Mouse (Mus musculus): ENCODE measurements at regions not wholly inside any gene's neighbourhood (a gene's known extent, or its start where the extent isn't known, plus 50 kb on each side); places are given as distances from the start of the nearest gene placed in this dataset.

GRCm38 (mm10) chr4:54324851-54325250 lies 499.0 kb downstream of the Tmem38b start:
- Histone ChIP-seq H3K4me3 (ENCODE audit: control insufficient read depth in 1 of 2, insufficient read depth in 1 of 2, low read depth in 2 of 2, low read length in 2 of 2) (no peak overlapping the region), H3K4me1 (ENCODE audit: control insufficient read depth in 1 of 2, insufficient read depth in 2 of 2, low read length in 2 of 2) (no peaks in the 10 kb centered on the region)
- TF ChIP-seq MEF2A (IDR thresholded peaks at IDR 0.05; ENCODE audit: extremely low read depth, insufficient replicate concordance, low read depth, low read length, poor library complexity, severe bottlenecking) (no peak), SIN3A (IDR thresholded peaks at IDR 0.05; ENCODE audit: low read length) (no peak), ZNF384 (IDR thresholded peaks at IDR 0.05; ENCODE audit: low read depth, low read length) (no peak), E2F4 (IDR thresholded peaks at IDR 0.05; ENCODE audit: borderline replicate concordance, low read depth, low read length) (no peak), EP300 (IDR thresholded peaks at IDR 0.05; ENCODE audit: low read depth in 1 of 2, low read length in 2 of 2) (no peak), SMC3 (IDR thresholded peaks at IDR 0.05; ENCODE audit: low read depth, low read length) (no peak), GATA1 (IDR thresholded peaks at IDR 0.05; ENCODE audit: low read depth, low read length) (no peak), BHLHE40 (IDR thresholded peaks at IDR 0.05; ENCODE audit: borderline replicate concordance, low read depth, low read length) (no peak), ZC3H11A (IDR thresholded peaks at IDR 0.05; ENCODE audit: low read depth, low read length) (no peak), POLR2AphosphoS5 (IDR thresholded peaks at IDR 0.05; ENCODE audit: borderline replicate concordance, low read depth, low read length) (no peak), NELFE (IDR thresholded peaks at IDR 0.05; ENCODE audit: low read depth, low read length) (no peak), NRF1 (IDR thresholded peaks at IDR 0.05; ENCODE audit: insufficient read depth, low read depth, low read length, poor library complexity, severe bottlenecking) (no peak)

GRCm38 (mm10) chr4:54328273-54328672 lies 502.4 kb downstream of the Tmem38b start:
- Histone ChIP-seq H3K79me2 (ENCODE audit: control insufficient read depth, insufficient read depth, low read length, poor library complexity) (no peaks in the 10 kb centered on the region), H3K27me3 (ENCODE audit: control insufficient read depth in 1 of 2, insufficient read depth in 2 of 2, low read length in 2 of 2) (no peaks in the 10 kb centered on the region), H3K9me3 (replicated peaks; ENCODE audit: insufficient read depth, low read length) (no peaks in the 10 kb centered on the region), H3K4me3 (ENCODE audit: control insufficient read depth in 1 of 2, insufficient read depth in 1 of 2, low read depth in 2 of 2, low read length in 2 of 2) (no peak overlapping the region), H3K9ac (ENCODE audit: control insufficient read depth, low read depth, low read length, poor library complexity, severe bottlenecking) (no peak overlapping the region), H3K36me3 (ENCODE audit: control insufficient read depth in 1 of 2, insufficient read depth in 2 of 2, low read length in 2 of 2) (no peaks in the 10 kb centered on the region), H3K4me1 (ENCODE audit: control insufficient read depth in 1 of 2, insufficient read depth in 2 of 2, low read length in 2 of 2) (no peaks in the 10 kb centered on the region), H3K27ac (ENCODE audit: control insufficient read depth, low read depth, low read length) (no peak overlapping the region)
- no peak for TF ChIP-seq GATA1 (IDR thresholded peaks at IDR 0.05; ENCODE audit: low read depth, low read length)
- TF ChIP-seq ZNF384 (IDR thresholded peaks at IDR 0.05; ENCODE audit: low read depth, low read length): no peak
- TF ChIP-seq NRF1 (IDR thresholded peaks at IDR 0.05; ENCODE audit: insufficient read depth, low read depth, low read length, poor library complexity, severe bottlenecking): no peak
- no peak for TF ChIP-seq HCFC1 (IDR thresholded peaks at IDR 0.05; ENCODE audit: low read depth, low read length)
- TF ChIP-seq E2F4 (IDR thresholded peaks at IDR 0.05; ENCODE audit: borderline replicate concordance, low read depth, low read length): no peak
- no peak for TF ChIP-seq USF2 (IDR thresholded peaks at IDR 0.05; ENCODE audit: borderline replicate concordance in 1 of 2, insufficient read depth in 1 of 2, low read depth in 1 of 2, low read length in 2 of 2)
- DNase-seq (ENCODE audit: low read depth, low spot score): no peak

More at GRCm38 (mm10) chr4:54324851-54325250, 499.0 kb downstream of the Tmem38b start:
- H3K27ac ChIP-seq (ENCODE audit: control insufficient read depth, low read depth, low read length): no peak overlapping the region
- no peaks in the 10 kb centered on the region for H3K27me3 ChIP-seq (ENCODE audit: control insufficient read depth in 1 of 2, insufficient read depth in 2 of 2, low read length in 2 of 2)
- DNase-seq (ENCODE audit: low read depth, low spot score): no peak
- no peak overlapping the region for H3K9ac ChIP-seq (ENCODE audit: control insufficient read depth, low read depth, low read length, poor library complexity, severe bottlenecking)
- H3K79me2 ChIP-seq (ENCODE audit: control insufficient read depth, insufficient read depth, low read length, poor library complexity): no peaks in the 10 kb centered on the region
- H3K36me3 ChIP-seq (ENCODE audit: control insufficient read depth in 1 of 2, insufficient read depth in 2 of 2, low read length in 2 of 2): no peaks in the 10 kb centered on the region
- H3K9me3 ChIP-seq (replicated peaks; ENCODE audit: insufficient read depth, low read length): no peaks in the 10 kb centered on the region
